Comparison of ENCODE assay signal across 7 mouse cellular contexts in the genomic region with DNA sequence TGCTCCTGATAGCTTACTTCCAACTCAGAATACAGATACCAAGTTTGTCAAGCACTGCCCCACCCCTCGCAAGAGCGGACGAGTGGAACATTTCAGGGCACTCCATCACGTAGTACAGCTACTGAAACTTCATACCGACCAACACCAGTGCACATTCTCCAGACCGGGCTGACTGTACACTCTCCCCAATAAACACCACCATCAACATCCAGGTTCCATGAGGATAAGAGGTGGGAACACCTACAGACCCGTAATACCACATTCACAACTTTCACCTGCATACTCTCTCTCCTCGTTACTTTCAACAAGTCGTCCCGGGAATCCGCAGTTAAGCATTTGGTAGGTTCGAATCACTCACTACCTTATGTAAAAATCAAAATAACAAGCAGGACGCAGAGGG. TPM values are rescaled to one million over a fixed set of nuclear protein-coding genes. Genes with fewer than 3 reads are reported as not detected.
A peak's percentile ranks its signal among the peaks of the same experiment; 100 is the strongest.
DNase-seq lines count a peak whose midpoint lies in the region; ATAC-seq and TF ChIP-seq lines count a peak whose summit lies in the region.

No protein-coding gene starts in this region.

- peaks cover 32% of the 10 kb centered on the region for H3K4me1 ChIP-seq in E14TG2a.4 (replicated peaks; ENCODE audit: low read depth, low read length)
- H3K4me1 ChIP-seq in kidney, embryonic 15.5 days, result peaks cover 36% of the 10 kb centered on the region

- no peak for TF ChIP-seq CTCF in E14TG2a.4 (conservative IDR thresholded peaks at IDR 0.05; ENCODE audit: low read length)

- H3K27me3 ChIP-seq in E14TG2a.4 (ENCODE audit: insufficient read depth, low read length), result no peaks in the 10 kb centered on the region
- no peaks in the 10 kb centered on the region for H3K27me3 ChIP-seq in kidney, embryonic 15.5 days

- DNase-seq in adipocyte (ENCODE audit: low spot score), result peak; percentile 30
- peak; percentile 21 for DNase-seq in forelimb bud, embryonic 11.5 days (ENCODE audit: low read depth, low spot score)
- DNase-seq in lung, postnatal 4 days, result peak; percentile 51 to 66
- no peak for DNase-seq in layer of hippocampus, adult 18-20 months (ENCODE audit: low spot score in 2 of 2)
- DNase-seq in layer of hippocampus, adult 8-10 months (ENCODE audit: low spot score in 2 of 2), result no peak

- peak overlapping the region; percentile 85 for H3K4me2 ChIP-seq in kidney, embryonic 15.5 days

- H3K27ac ChIP-seq in kidney, embryonic 15.5 days, result peak overlapping the region; percentile 98

- H3K9ac ChIP-seq in kidney, embryonic 15.5 days, result peak overlapping the region; percentile 81

- H3K36me3 ChIP-seq in E14TG2a.4 (ENCODE audit: insufficient read depth, low read length), result peaks cover 8% of the 10 kb centered on the region; the same call in 1 of the 2 replicates
- peaks cover 6% of the 10 kb centered on the region; the same call in 1 of the 2 replicates for H3K36me3 ChIP-seq in kidney, embryonic 15.5 days

- under 1% methylated on average over 13 of the region's 13 CpGs for WGBS in kidney, embryonic 15.5 days

- no peaks in the 10 kb centered on the region for H3K9me3 ChIP-seq in E14TG2a.4 (ENCODE audit: low read length)
- no peaks in the 10 kb centered on the region for H3K9me3 ChIP-seq in kidney, embryonic 15.5 days (replicated peaks)

- peak; percentile 34; the same call in 1 of the 2 replicates for ATAC-seq in kidney, embryonic 15.5 days (replicated peaks; ENCODE audit: low FRiP score)

- H3K4me3 ChIP-seq in E14TG2a.4 (replicated peaks; ENCODE audit: low read length), result peak overlapping the region; percentile 95
- peak overlapping the region; percentile 69 for H3K4me3 ChIP-seq in kidney, embryonic 15.5 days (replicated peaks)

RNA-seq across cellular contexts. Expression of gene Fermt2, which starts 1.1 kb away (rescaled TPM):
- polyA plus RNA-seq in kidney, embryonic 15.5 days (2015; fragmentation: Nextera tagmentation; extraction: Ambion mirVana), result 168 and 181 TPM in 2 replicates
- 100 to 1,000 TPM in 1 of 2 experiments, 10 to 100 TPM in 1; 96.7 to 103 TPM for total RNA-seq in layer of hippocampus, adult 18-20 months (2021)
- 100 to 1,000 TPM in 3 of 4 experiments, 10 to 100 TPM in 1; 94.1 to 107 (median 101) TPM for total RNA-seq in layer of hippocampus, adult 8-10 months (2022)

Comparison
In these comparisons a context has a peak if more than half of its experiments do, and no peak if none do; other contexts are left out.
1. DNase-seq: peak in adipocyte (single experiment), forelimb bud, embryonic 11.5 days (single experiment) and lung, postnatal 4 days (2 of 2); none in layer of hippocampus, adult 18-20 months (0 of 2) and layer of hippocampus, adult 8-10 months (0 of 2).